In genomic region chr14:40949047-40949446, GRCm38 (mm10) we compare ENCODE assay signal across 8 mouse cellular contexts. TPM values are rescaled to one million over a fixed set of nuclear protein-coding genes. Genes with fewer than 3 reads are reported as not detected.
DNase-seq lines count a peak whose midpoint lies in the region; ATAC-seq and TF ChIP-seq lines count a peak whose summit lies in the region.
"Had no signal": no experiment of that assay in that cellular context is flagged by ENCODE, and none has a peak within 500 bp of the region (broad histone marks: within the 10 kb centered on the region; RNA-seq: fewer than 3 reads in every experiment).

No protein-coding gene starts in this region.

- WGBS in limb, embryonic 12.5 days: 46% methylated on average over 3 of the region's 3 CpGs
- 63% methylated on average over 3 of the region's 3 CpGs for WGBS in limb, embryonic 10.5 days
- 66% methylated on average over 3 of the region's 3 CpGs for WGBS in liver, postnatal 0 days (ENCODE audit: insufficient replicate concordance)

- no peak for TF ChIP-seq POLR2A in brain, embryonic 14.5 days (IDR thresholded peaks at IDR 0.05; ENCODE audit: borderline replicate concordance, extremely low read depth, insufficient read depth, insufficient read length, poor library complexity, severe bottlenecking)
- TF ChIP-seq POLR2A in embryonic fibroblast, embryonic 13.5 days (IDR thresholded peaks at IDR 0.05; ENCODE audit: low read depth, low read length): no peak

- DNase-seq in limb, embryonic 10.5 days (ENCODE audit: low spot score): no peak
- DNase-seq in brain, embryonic 14.5 days (ENCODE audit: low read depth): peak; percentile 57
- DNase-seq in liver, postnatal 0 days: no peak
- no peak for DNase-seq in right cerebral cortex, postnatal 4 days
- DNase-seq in left cerebral cortex, postnatal 4 days: no peak
- DNase-seq: embryo, embryonic 11 days had no signal

- no peak overlapping the region for H3K4me2 ChIP-seq in limb, embryonic 12.5 days
- H3K4me2 ChIP-seq in liver, postnatal 0 days (ENCODE audit: low read depth, low read length): peak overlapping the region; percentile 69

- no peaks in the 10 kb centered on the region for H3K9me3 ChIP-seq in limb, embryonic 12.5 days
- no peaks in the 10 kb centered on the region for H3K9me3 ChIP-seq in limb, embryonic 10.5 days (replicated peaks)
- no peaks in the 10 kb centered on the region for H3K9me3 ChIP-seq in liver, postnatal 0 days (ENCODE audit: low read length)

- intact Hi-C loops in left cerebral cortex, postnatal 4 days (cut with DNase I): no loop called here

- H3K9ac ChIP-seq in limb, embryonic 12.5 days (replicated peaks): no peak overlapping the region
- peak overlapping the region; percentile 26; the same call in 1 of the 2 replicates for H3K9ac ChIP-seq in liver, postnatal 0 days (replicated peaks)

- H3K4me3 ChIP-seq in limb, embryonic 12.5 days (replicated peaks): no peak overlapping the region
- no peak overlapping the region for H3K4me3 ChIP-seq in limb, embryonic 10.5 days
- no peak overlapping the region for H3K4me3 ChIP-seq in embryonic fibroblast, embryonic 13.5 days (ENCODE audit: insufficient read depth, low read length)
- no peak overlapping the region for H3K4me3 ChIP-seq in liver, postnatal 0 days (ENCODE audit: low read depth, low read length)

- TF ChIP-seq CTCF in brain, embryonic 14.5 days (IDR thresholded peaks at IDR 0.05; ENCODE audit: borderline replicate concordance, extremely low read depth, insufficient read depth, insufficient read length): no peak
- no peak for TF ChIP-seq CTCF in embryonic fibroblast, embryonic 13.5 days (IDR thresholded peaks at IDR 0.05; ENCODE audit: borderline replicate concordance, insufficient read depth, low read length)
- no peak for TF ChIP-seq CTCF in liver, postnatal 0 days (IDR thresholded peaks at IDR 0.05; ENCODE audit: low read depth)

- H3K36me3 ChIP-seq in limb, embryonic 12.5 days: peaks cover 23% of the 10 kb centered on the region
- peaks cover 40% of the 10 kb centered on the region for H3K36me3 ChIP-seq in limb, embryonic 10.5 days
- peaks cover 8% of the 10 kb centered on the region for H3K36me3 ChIP-seq in liver, postnatal 0 days (replicated peaks; ENCODE audit: insufficient read depth, low read length)

- no peak for ATAC-seq in limb, embryonic 12.5 days (ENCODE audit: insufficient number of reproducible peaks, insufficient read depth, low FRiP score, low TSS enrichment, low read depth)
- ATAC-seq in liver, postnatal 0 days: no peak

- H3K27ac ChIP-seq in limb, embryonic 12.5 days: peak overlapping the region; percentile 62; the same call in 1 of the 2 replicates
- no peak overlapping the region; the same call in 1 of the 2 replicates for H3K27ac ChIP-seq in limb, embryonic 10.5 days
- H3K27ac ChIP-seq in embryonic fibroblast, embryonic 13.5 days (ENCODE audit: insufficient read depth, low read length): peak overlapping the region; percentile 10
- peak overlapping the region; percentile 88 for H3K27ac ChIP-seq in liver, postnatal 0 days (ENCODE audit: low read depth)

- no peaks in the 10 kb centered on the region for H3K27me3 ChIP-seq in limb, embryonic 12.5 days
- H3K27me3 ChIP-seq in limb, embryonic 10.5 days (ENCODE audit: low read depth, poor library complexity, severe bottlenecking): no peaks in the 10 kb centered on the region
- no peaks in the 10 kb centered on the region for H3K27me3 ChIP-seq in liver, postnatal 0 days (ENCODE audit: insufficient read depth, low read length)

- H3K4me1 ChIP-seq in limb, embryonic 12.5 days (replicated peaks): peaks cover 45% of the 10 kb centered on the region
- peaks cover 52% of the 10 kb centered on the region for H3K4me1 ChIP-seq in limb, embryonic 10.5 days
- H3K4me1 ChIP-seq in embryonic fibroblast, embryonic 13.5 days (ENCODE audit: control insufficient read depth, insufficient read depth, low read length): peaks cover 13% of the 10 kb centered on the region
- peaks cover 58% of the 10 kb centered on the region for H3K4me1 ChIP-seq in liver, postnatal 0 days (ENCODE audit: insufficient read depth)

- no peak for TF ChIP-seq EP300 in liver, postnatal 0 days (IDR thresholded peaks at IDR 0.05; ENCODE audit: low read depth)

RNA-seq across cellular contexts. Expression of gene Tspan14, which starts 17.6 kb away (rescaled TPM):
- polyA plus RNA-seq in limb, embryonic 12.5 days (2016; fragmentation: Nextera tagmentation; extraction: Ambion mirVana): 68.4 and 70.1 TPM in 2 replicates
- 75.3 and 77.6 TPM in 2 replicates for polyA plus RNA-seq in limb, embryonic 10.5 days (2016; fragmentation: Nextera tagmentation; extraction: Ambion mirVana)
- polyA plus RNA-seq in brain, embryonic 14.5 days (2012; rRNA removed): 87.7 and 95.4 TPM in 2 replicates
- 17.7 and 22.0 TPM in 2 replicates for polyA plus RNA-seq in embryonic fibroblast, embryonic 13.5 days (2011; ENCODE audit: insufficient read length, low read depth, missing spikeins)
- 22.0 and 24.9 TPM in 2 replicates for polyA plus RNA-seq in liver, postnatal 0 days (2015; fragmentation: Nextera tagmentation; extraction: Ambion mirVana)
- total RNA-seq in left cerebral cortex, postnatal 4 days (2021): 10 to 100 TPM; 81.9 to 86.2 TPM

RNA-seq across cellular contexts. Expression of gene Sh2d4b, which starts 56.0 kb away (rescaled TPM):
- 0.21 and 0.33 TPM in 2 replicates for polyA plus RNA-seq in limb, embryonic 12.5 days (2016; fragmentation: Nextera tagmentation; extraction: Ambion mirVana)
- polyA plus RNA-seq in limb, embryonic 10.5 days (2016; fragmentation: Nextera tagmentation; extraction: Ambion mirVana): 0.10 and 0.25 TPM in 2 replicates
- polyA plus RNA-seq in brain, embryonic 14.5 days (2012; rRNA removed): 2.2 and 4.1 TPM in 2 replicates
- 0.26 TPM in 1 of 2 replicates, not detected in the other for polyA plus RNA-seq in embryonic fibroblast, embryonic 13.5 days (2011; ENCODE audit: insufficient read length, low read depth, missing spikeins)
- 0.05 and 0.13 TPM in 2 replicates for polyA plus RNA-seq in liver, postnatal 0 days (2015; fragmentation: Nextera tagmentation; extraction: Ambion mirVana)
- 10 to 100 TPM; 10.6 to 11.9 TPM for total RNA-seq in left cerebral cortex, postnatal 4 days (2021)
